Mouse (Mus musculus): ENCODE results near the gene Mark1.

DNA sequence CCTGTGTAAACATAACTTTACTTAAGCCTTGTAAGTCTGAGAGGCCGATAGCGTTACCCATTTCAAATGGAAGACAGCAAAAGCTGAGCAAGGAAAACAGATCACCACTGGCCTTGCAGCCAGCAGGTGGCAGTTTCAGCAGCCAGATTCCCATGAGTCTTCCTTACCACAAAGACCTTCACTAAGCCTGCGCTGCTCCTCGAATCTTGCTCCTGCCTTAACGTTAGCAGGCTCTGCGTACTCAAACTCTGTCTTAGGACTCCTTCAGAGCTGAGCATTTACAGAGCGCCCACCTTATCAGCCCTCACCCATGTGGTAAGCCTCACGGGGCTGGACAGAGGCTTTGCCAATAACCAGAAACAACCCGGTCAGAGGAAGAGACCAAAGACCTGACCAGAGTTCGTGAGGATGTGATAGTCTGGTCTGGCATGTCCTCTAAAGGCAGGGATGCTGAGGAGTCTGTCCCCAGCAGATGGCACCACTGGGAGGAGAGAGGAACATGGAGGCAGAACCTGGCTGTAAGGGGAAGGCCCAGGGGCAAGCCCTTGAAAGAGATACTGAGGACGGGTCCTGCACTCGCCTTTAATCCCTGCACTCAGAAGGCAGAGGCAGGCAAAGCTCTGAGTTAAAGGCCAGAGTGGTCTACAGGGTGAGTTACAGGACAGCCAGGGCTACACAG lies 33.5 kb downstream of the Mark1 start:
- no peak for TF ChIP-seq GATA1 (IDR thresholded peaks at IDR 0.05; ENCODE audit: borderline replicate concordance, low read length)
- no peak for TF ChIP-seq TAL1 (conservative IDR thresholded peaks at IDR 0.05; ENCODE audit: low read depth, low read length)
- no peak for TF ChIP-seq CTCF (IDR thresholded peaks at IDR 0.05; ENCODE audit: low read depth, low read length)

Measured in G1E (cell line).